Mouse (Mus musculus) lung, adult 2 months (tissue): ENCODE results near the gene Cblc. TPM values are rescaled to one million over a fixed set of nuclear protein-coding genes. Genes with fewer than 3 reads are reported as not detected.

Experiments
- DNase-seq: peaks from one replicate; pipeline ENCODE4 v3.0.0; 2022
- H3K4me1 ChIP-seq: fragments of 200-500 bp; 2 replicates; pipeline ENCODE4 v1.6.1; 2011; ENCODE audit warnings: low read length; ENCODE audit not compliant: control insufficient read depth, insufficient read depth
- H3K4me3 ChIP-seq: fragments of 200-500 bp; replicated peaks from 2 replicates; pipeline ENCODE3; 2011; ENCODE audit warnings: low read depth, mild to moderate bottlenecking, control low read depth, low read length; ENCODE audit errors: extremely low read depth
- CTCF ChIP-seq: fragments of 200-500 bp; IDR thresholded peaks from 2 replicates; pipeline ENCODE4 v1.5.1; 2011; ENCODE audit warnings: mild to moderate bottlenecking, low read length, control low read depth; ENCODE audit not compliant: insufficient read depth
- POLR2A ChIP-seq: fragments of 200-500 bp; IDR thresholded peaks from 2 replicates; pipeline ENCODE4 v1.6.1; 2011; ENCODE audit warnings: low read depth, mild to moderate bottlenecking, control low read depth, low read length, borderline replicate concordance; ENCODE audit errors: extremely low read depth
- WGBS: fragments of 180-500 bp; shearing (Covaris S2); methylation state at CpG from one replicate; pipeline ENCODE4 v1.1.7; 2018; 5-methylcytosine and 5-hydroxymethylcytosine counted together
- polyA plus RNA-seq: library from polyadenylated mRNA; depleted of rRNA; stranded (reverse); fragments of >200 nt; gene quantifications from 2 replicates; pipeline ENCODE4 v1.2.3, GENCODE M21; 2012

Cblc gene
- polyA plus RNA-seq, 1 experiment, result 21.9 TPM

GRCm38 (mm10) chr7:19770984-19771391 lies 25.6 kb downstream of the Cblc start, which contains the start of gene Bcam:
Bcam (minus strand) TSS chr7:19771016.
- TF ChIP-seq CTCF (no peak), POLR2A (no peak)
- peak; percentile 67 for DNase-seq
- Histone ChIP-seq H3K4me3 (peak within 1 kb of the TSS; percentile 76), H3K4me1 (peaks cover 10% of the 10 kb centered on the region)
- WGBS, result 24% methylated on average over 9 of the region's 9 CpGs

GRCm38 (mm10) chr7:19770375-19770754 lies 26.2 kb downstream of the Cblc start:
- TF ChIP-seq CTCF, result no peak
- TF ChIP-seq POLR2A, result peak; percentile 89
- peaks cover 10% of the 10 kb centered on the region for H3K4me1 ChIP-seq
- under 1% methylated on average over 28 of the region's 28 CpGs for WGBS
- peak; percentile 94 for DNase-seq
- peak overlapping the region; percentile 76 for H3K4me3 ChIP-seq

- peaks cover 10% of the 10 kb centered on the region for H3K4me1 ChIP-seq
- peak overlapping the region; percentile 76 for H3K4me3 ChIP-seq
- 6% methylated on average over 16 of the region's 16 CpGs for WGBS
- TF ChIP-seq POLR2A (no peak), CTCF (no peak)
- peak; percentile 49 for DNase-seq
Observed at GRCm38 (mm10) chr7:19769434-19770374, 26.9 kb downstream of the Cblc start.

- H3K4me3 ChIP-seq, result peak overlapping the region; percentile 76
- peaks cover 10% of the 10 kb centered on the region for H3K4me1 ChIP-seq
- TF ChIP-seq CTCF (no peak), POLR2A (no peak)
- no peak for DNase-seq
- WGBS, result 36% methylated on average over 4 of the region's 4 CpGs
Observed at GRCm38 (mm10) chr7:19769001-19769400, 27.6 kb downstream of the Cblc start.

GRCm38 (mm10) chr7:19768251-19768650 lies 28.4 kb downstream of the Cblc start:
- Histone ChIP-seq H3K4me3 (peak overlapping the region; percentile 11), H3K4me1 (peaks cover 10% of the 10 kb centered on the region)
- TF ChIP-seq POLR2A, result no peak
- no peak for TF ChIP-seq CTCF
- DNase-seq, result no peak
- 62% methylated on average over 14 of the region's 14 CpGs for WGBS

- WGBS, result 71% methylated on average over 9 of the region's 9 CpGs
- H3K4me3 ChIP-seq, result no peak overlapping the region
- DNase-seq, result no peak
- H3K4me1 ChIP-seq, result peaks cover 5% of the 10 kb centered on the region
- TF ChIP-seq CTCF (no peak), POLR2A (no peak)
Observed at GRCm38 (mm10) chr7:19764581-19764980, 32.0 kb downstream of the Cblc start.

GRCm38 (mm10) chr7:19763829-19764477 lies 32.7 kb downstream of the Cblc start:
- WGBS, result 46% methylated on average over 13 of the region's 13 CpGs
- TF ChIP-seq POLR2A (no peak), CTCF (no peak)
- Histone ChIP-seq H3K4me1 (peaks cover 2% of the 10 kb centered on the region), H3K4me3 (no peak overlapping the region)
- DNase-seq, result no peak

GRCm38 (mm10) chr7:19762283-19762682 lies 34.3 kb downstream of the Cblc start:
- TF ChIP-seq POLR2A, result no peak
- H3K4me1 ChIP-seq, result no peaks in the 10 kb centered on the region
- WGBS, result 66% methylated on average over 11 of the region's 11 CpGs
- DNase-seq, result no peak
- no peak overlapping the region for H3K4me3 ChIP-seq

- Histone ChIP-seq H3K4me1 (peaks cover 13% of the 10 kb centered on the region), H3K4me3 (no peak overlapping the region)
- no peak for DNase-seq
- TF ChIP-seq POLR2A, result no peak
- no peak for TF ChIP-seq CTCF
- WGBS, result 76% methylated on average over 13 of the region's 13 CpGs
Observed at GRCm38 (mm10) chr7:19760021-19760420, 36.6 kb downstream of the Cblc start.
